Mouse (Mus musculus) kidney, embryonic 15.5 days (tissue): ENCODE measurements at regions not wholly inside any gene's neighbourhood (a gene's known extent, or its start where the extent isn't known, plus 50 kb on each side); places are given as distances from the start of the nearest gene placed in this dataset.

Experiments used
- ATAC-seq: fragments of 200-750 bp; cut with Nextera tagmentation; replicated peaks from 2 replicates; pipeline ENCODE4 v1.8.0; 2017; ENCODE audit warnings: moderate TSS enrichment; ENCODE audit not compliant: low FRiP score
- H3K27ac ChIP-seq: fragments of 300-500 bp; sonication (generic); 2 replicates; pipeline ENCODE4 v1.5.1; 2015; ENCODE audit warnings: mild to moderate bottlenecking, inconsistent platforms
- H3K27me3 ChIP-seq: fragments of 300-500 bp; sonication (generic); 2 replicates; pipeline ENCODE4 v1.6.1; 2015; ENCODE audit warnings: inconsistent platforms
- H3K36me3 ChIP-seq: fragments of 300-500 bp; sonication (generic); 2 replicates; pipeline ENCODE4 v1.6.1; 2015; ENCODE audit warnings: inconsistent platforms
- H3K4me1 ChIP-seq: fragments of 300-500 bp; sonication (generic); 2 replicates; pipeline ENCODE4 v1.6.1; 2015; ENCODE audit warnings: inconsistent platforms
- H3K4me2 ChIP-seq: fragments of 300-500 bp; sonication (generic); 2 replicates; pipeline ENCODE4 v1.6.1; 2015; ENCODE audit warnings: moderate library complexity, mild to moderate bottlenecking, inconsistent platforms
- H3K4me3 ChIP-seq: fragments of 300-500 bp; sonication (generic); replicated peaks from 2 replicates; pipeline ENCODE4 v1.5.1; 2015; ENCODE audit warnings: mild to moderate bottlenecking, inconsistent platforms
- H3K9ac ChIP-seq: fragments of 300-500 bp; sonication (generic); 2 replicates; pipeline ENCODE4 v1.6.1; 2015; ENCODE audit warnings: mild to moderate bottlenecking, inconsistent platforms
- H3K9me3 ChIP-seq: fragments of 300-500 bp; sonication (generic); replicated peaks from 2 replicates; pipeline ENCODE4 v1.6.1; 2016; ENCODE audit warnings: inconsistent platforms
- WGBS: fragments of 180-500 bp; shearing (Covaris S2); methylation state at CpG from one replicate; pipeline ENCODE4 v1.1.7; 2015; ENCODE audit warnings: mixed read lengths; 5-methylcytosine and 5-hydroxymethylcytosine counted together

DNA sequence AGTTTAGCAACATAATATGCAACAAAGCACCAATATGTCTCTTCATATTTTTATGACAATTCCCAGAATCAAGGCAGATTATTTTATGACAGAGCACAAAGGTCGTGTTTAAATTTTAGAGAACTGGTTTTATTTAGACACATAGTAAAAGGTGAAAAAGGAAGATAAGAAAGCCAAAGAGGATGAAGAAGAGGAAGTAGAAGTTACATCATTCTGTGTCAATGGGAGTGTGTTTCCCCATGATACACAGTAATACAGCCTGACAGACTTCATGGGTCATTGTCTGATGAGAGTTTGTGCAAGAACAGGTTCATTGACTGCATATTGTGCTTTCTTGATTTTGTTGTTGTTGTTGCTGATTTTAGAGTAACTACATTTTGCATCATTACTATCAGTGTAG, 1053.7 kb upstream of the Adgrl3 start:
- no peak for ATAC-seq
- H3K4me1 ChIP-seq: no peaks in the 10 kb centered on the region
- H3K27ac ChIP-seq: no peak overlapping the region
- no peak overlapping the region for H3K4me3 ChIP-seq
- H3K9me3 ChIP-seq: no peaks in the 10 kb centered on the region
- no peak overlapping the region for H3K9ac ChIP-seq
- no peaks in the 10 kb centered on the region for H3K27me3 ChIP-seq
- WGBS: 78% methylated on average over 1 of the region's 1 CpGs
- H3K36me3 ChIP-seq: no peaks in the 10 kb centered on the region
- H3K4me2 ChIP-seq: no peak overlapping the region

DNA sequence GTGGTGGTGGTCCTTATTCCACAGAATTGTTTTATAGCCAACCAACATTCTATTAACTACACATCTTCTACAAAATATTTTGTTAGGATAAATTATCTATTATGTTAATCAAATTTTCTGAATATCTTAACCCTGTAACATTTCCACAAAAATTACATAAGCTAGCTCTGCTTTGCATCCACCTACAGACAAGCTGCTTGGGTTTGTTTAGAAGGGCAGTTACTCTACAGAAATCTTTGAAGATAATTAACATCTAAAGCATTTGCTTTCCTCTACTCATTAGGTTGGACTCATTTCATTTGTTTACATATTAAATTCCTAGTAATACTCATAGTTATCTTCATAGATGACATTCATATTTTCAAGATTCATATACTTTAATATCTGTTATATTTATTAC, 1014.5 kb upstream of the Adgrl3 start:
- ATAC-seq: no peak
- Histone ChIP-seq H3K27me3 (no peaks in the 10 kb centered on the region), H3K9ac (no peak overlapping the region), H3K36me3 (no peaks in the 10 kb centered on the region), H3K27ac (no peak overlapping the region), H3K4me3 (no peak overlapping the region), H3K9me3 (no peaks in the 10 kb centered on the region), H3K4me1 (no peaks in the 10 kb centered on the region), H3K4me2 (no peak overlapping the region)

DNA sequence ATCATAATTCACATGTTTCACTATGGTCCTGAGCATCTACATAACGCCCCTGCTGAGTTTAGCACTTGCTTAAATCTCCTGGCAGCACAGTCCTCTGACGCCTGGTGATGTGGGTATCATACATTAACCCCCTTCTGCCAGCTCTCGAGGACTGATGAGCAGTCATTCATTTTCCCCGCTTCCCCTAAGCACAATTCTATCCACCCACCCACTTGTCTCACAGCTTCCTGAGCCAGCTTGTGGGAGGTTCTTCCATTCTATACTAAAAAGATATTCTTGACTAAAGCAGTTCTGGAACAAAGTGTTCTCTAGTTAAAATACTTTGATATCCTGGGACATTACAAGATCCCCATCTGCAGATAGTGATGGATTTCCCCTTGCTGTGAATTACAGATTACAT, 981.1 kb upstream of the Adgrl3 start:
- WGBS: 37% methylated on average over 4 of the region's 4 CpGs
- H3K27me3 ChIP-seq: no peaks in the 10 kb centered on the region

DNA sequence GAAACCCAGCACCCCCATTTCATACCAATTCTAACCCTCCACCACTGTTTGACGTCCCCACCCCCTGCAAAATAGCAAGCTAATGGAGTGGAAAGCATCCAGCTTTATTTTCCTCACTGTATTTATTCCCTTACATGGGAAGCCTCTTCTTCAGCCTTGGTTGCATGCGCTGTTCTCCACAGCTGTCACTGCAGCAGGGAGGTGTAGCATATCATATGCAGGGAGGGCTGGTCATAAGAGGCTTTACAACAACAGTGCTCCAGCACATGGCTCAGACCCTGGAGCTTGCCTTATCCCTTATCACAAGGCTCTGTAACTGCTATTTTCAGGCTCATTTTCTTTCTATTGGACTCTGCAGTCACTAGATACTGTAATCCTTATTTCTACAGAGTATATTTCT, 980.5 kb upstream of the Adgrl3 start:
- no peak overlapping the region for H3K4me2 ChIP-seq
- no peaks in the 10 kb centered on the region for H3K9me3 ChIP-seq
- no peaks in the 10 kb centered on the region for H3K27me3 ChIP-seq
- WGBS: 57% methylated on average over 2 of the region's 2 CpGs
- ATAC-seq: peak; percentile 92
- H3K27ac ChIP-seq: no peak overlapping the region
- H3K36me3 ChIP-seq: no peaks in the 10 kb centered on the region
- H3K4me1 ChIP-seq: no peaks in the 10 kb centered on the region
- H3K4me3 ChIP-seq: no peak overlapping the region
- no peak overlapping the region for H3K9ac ChIP-seq

More for the DNA sequence above, 981.1 kb upstream of the Adgrl3 start:
- H3K4me2 ChIP-seq: no peak overlapping the region
- no peaks in the 10 kb centered on the region for H3K9me3 ChIP-seq
- H3K27ac ChIP-seq: no peak overlapping the region
- H3K4me1 ChIP-seq: no peaks in the 10 kb centered on the region
- no peak overlapping the region for H3K4me3 ChIP-seq
- H3K36me3 ChIP-seq: no peaks in the 10 kb centered on the region
- H3K9ac ChIP-seq: no peak overlapping the region
- peak; percentile 43 for ATAC-seq
